Mouse (Mus musculus): ENCODE measurements at regions not wholly inside any gene's neighbourhood (a gene's known extent, or its start where the extent isn't known, plus 50 kb on each side); places are given as distances from the start of the nearest gene placed in this dataset.

GRCm38 (mm10) chr10:91734691-91735090 lies 553.6 kb upstream of the Tmpo start:
- no peaks in the 10 kb centered on the region for H3K27me3 ChIP-seq
- H3K27ac ChIP-seq: no peak overlapping the region
- WGBS: 83% methylated on average over 8 of the region's 8 CpGs
- H3K4me2 ChIP-seq (replicated peaks): no peak overlapping the region
- no peaks in the 10 kb centered on the region for H3K36me3 ChIP-seq
- H3K9me3 ChIP-seq: no peaks in the 10 kb centered on the region
- H3K4me3 ChIP-seq: no peak overlapping the region
- H3K9ac ChIP-seq: no peak overlapping the region
- H3K4me1 ChIP-seq: peaks cover 7% of the 10 kb centered on the region
- ATAC-seq (ENCODE audit: low FRiP score, low read depth): no peak

DNA sequence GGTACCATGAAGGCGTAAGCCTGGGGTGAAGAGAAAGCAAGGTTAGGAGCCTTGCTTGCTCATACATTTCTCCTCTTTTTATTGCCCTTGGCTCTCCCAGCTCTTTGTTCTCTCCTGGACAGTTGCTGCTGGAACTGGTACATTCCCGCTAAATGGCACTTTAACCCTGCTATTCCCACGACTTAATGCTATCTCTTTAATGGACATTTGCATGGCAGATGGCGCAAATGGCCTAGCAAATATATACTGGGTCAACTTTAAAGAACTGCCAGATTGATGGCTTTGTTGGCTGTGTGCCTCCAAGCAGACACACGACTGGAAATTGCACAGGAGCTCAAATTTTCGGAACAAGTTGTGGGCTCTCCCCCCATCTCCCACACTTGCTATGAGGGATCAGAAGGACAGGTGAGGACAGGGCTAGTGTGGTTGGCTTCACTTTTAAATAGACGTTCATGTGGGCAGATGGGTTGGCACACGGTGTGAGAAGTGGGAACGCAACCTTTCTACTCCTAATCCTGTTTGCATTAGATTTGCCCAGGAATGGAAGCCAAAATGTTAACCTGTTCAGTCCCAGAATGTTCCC lies 551.0 kb upstream of the Tmpo start:
- H3K4me3 ChIP-seq: no peak overlapping the region
- H3K4me1 ChIP-seq: peaks cover 7% of the 10 kb centered on the region
- no peak overlapping the region for H3K27ac ChIP-seq
- no peak overlapping the region for H3K4me2 ChIP-seq (replicated peaks)
- WGBS: 56% methylated on average over 9 of the region's 9 CpGs
- no peaks in the 10 kb centered on the region for H3K9me3 ChIP-seq
- no peaks in the 10 kb centered on the region for H3K36me3 ChIP-seq
- ATAC-seq (ENCODE audit: low FRiP score, low read depth): no peak
- H3K9ac ChIP-seq: no peak overlapping the region
- no peaks in the 10 kb centered on the region for H3K27me3 ChIP-seq

- H3K4me1 ChIP-seq: peaks cover 2% of the 10 kb centered on the region
- no peaks in the 10 kb centered on the region for H3K27me3 ChIP-seq
- H3K4me3 ChIP-seq: no peak overlapping the region
- H3K36me3 ChIP-seq: no peaks in the 10 kb centered on the region
- no peak overlapping the region for H3K9ac ChIP-seq
- H3K27ac ChIP-seq: no peak overlapping the region
- H3K4me2 ChIP-seq (replicated peaks): no peak overlapping the region
- H3K9me3 ChIP-seq: no peaks in the 10 kb centered on the region
- WGBS: 77% methylated on average over 6 of the region's 6 CpGs
- ATAC-seq (ENCODE audit: low FRiP score, low read depth): no peak
Measured at GRCm38 (mm10) chr10:91730062-91730461, 548.9 kb upstream of the Tmpo start.

DNA sequence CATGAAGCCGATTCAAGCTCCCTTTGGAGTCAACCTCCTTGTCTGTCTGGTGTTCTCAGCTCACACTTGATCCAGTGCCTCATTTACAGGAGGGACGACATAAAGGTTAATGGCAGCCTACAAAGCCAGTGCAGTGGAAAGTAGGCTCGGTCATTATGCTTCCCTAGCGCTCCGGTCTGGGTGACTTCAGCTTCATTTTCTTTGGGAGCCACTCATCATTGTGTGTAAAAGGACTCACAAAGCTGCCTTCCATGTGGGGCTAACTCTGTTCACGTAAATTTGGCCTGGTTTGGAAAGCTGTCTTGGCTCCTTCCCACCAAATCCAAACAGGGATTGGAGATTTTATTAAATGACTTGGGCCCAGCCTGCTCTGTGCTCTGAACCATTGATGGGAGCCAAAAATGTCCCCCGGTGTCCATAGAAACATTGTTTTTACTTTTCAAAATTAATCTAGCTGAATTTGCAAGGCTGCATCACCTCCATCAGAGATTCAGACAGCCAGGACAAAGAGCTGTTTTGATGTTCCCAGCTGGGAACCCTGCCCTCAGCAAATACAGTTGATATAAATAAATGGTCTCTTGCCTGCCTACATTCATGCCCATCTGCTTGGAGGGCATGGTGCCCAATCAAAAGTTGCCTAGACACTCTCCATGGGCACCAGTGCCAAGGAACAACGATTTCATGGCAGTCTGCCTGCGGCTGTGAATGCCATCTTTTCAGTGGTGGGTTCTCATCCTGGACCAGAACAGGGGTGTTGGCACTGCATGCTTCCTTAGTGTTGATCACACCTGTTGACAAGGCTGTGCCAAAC lies 538.7 kb upstream of the Tmpo start:
- H3K4me2 ChIP-seq (replicated peaks): no peak overlapping the region
- H3K27me3 ChIP-seq: no peaks in the 10 kb centered on the region
- no peak overlapping the region for H3K9ac ChIP-seq
- 75% methylated on average over 9 of the region's 9 CpGs for WGBS
- H3K27ac ChIP-seq: no peak overlapping the region
- no peaks in the 10 kb centered on the region for H3K4me1 ChIP-seq
- H3K36me3 ChIP-seq: no peaks in the 10 kb centered on the region
- H3K4me3 ChIP-seq: no peak overlapping the region
- no peaks in the 10 kb centered on the region for H3K9me3 ChIP-seq
- no peak for ATAC-seq (ENCODE audit: low FRiP score, low read depth)

- Histone ChIP-seq H3K4me3 (no peak overlapping the region), H3K27ac (no peak overlapping the region), H3K27me3 (no peaks in the 10 kb centered on the region), H3K4me1 (no peaks in the 10 kb centered on the region), H3K36me3 (no peaks in the 10 kb centered on the region), H3K4me2 (replicated peaks) (no peak overlapping the region), H3K9me3 (no peaks in the 10 kb centered on the region), H3K9ac (no peak overlapping the region)
- WGBS: 94% methylated on average over 7 of the region's 7 CpGs
- ATAC-seq (ENCODE audit: low FRiP score, low read depth): no peak
Measured at GRCm38 (mm10) chr10:91716604-91717003, 535.5 kb upstream of the Tmpo start.

DNA sequence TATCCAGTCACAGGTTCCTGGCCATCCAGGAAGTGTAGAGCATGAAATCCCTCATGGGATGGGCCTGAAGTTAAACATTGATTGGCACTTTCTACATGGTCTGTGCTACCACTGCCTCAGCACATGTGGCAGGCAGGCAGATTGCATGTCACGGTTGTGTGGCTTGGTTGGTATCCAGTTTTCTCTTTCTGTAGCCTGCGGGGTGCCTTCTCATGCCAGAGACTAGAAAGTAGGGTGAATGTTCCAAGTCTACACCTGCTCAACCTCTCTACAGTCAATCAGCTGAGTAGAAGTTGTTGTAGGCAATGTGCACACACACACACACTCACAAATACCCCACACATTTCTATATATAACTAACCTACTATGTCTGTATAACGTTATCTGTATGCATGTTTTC lies 533.5 kb upstream of the Tmpo start:
- WGBS: 84% methylated on average over 3 of the region's 3 CpGs
- no peak for ATAC-seq (ENCODE audit: low FRiP score, low read depth)
- Histone ChIP-seq H3K4me3 (no peak overlapping the region), H3K36me3 (no peaks in the 10 kb centered on the region), H3K27ac (no peak overlapping the region), H3K9me3 (no peaks in the 10 kb centered on the region), H3K4me2 (replicated peaks) (no peak overlapping the region), H3K9ac (no peak overlapping the region), H3K27me3 (no peaks in the 10 kb centered on the region), H3K4me1 (no peaks in the 10 kb centered on the region)

DNA sequence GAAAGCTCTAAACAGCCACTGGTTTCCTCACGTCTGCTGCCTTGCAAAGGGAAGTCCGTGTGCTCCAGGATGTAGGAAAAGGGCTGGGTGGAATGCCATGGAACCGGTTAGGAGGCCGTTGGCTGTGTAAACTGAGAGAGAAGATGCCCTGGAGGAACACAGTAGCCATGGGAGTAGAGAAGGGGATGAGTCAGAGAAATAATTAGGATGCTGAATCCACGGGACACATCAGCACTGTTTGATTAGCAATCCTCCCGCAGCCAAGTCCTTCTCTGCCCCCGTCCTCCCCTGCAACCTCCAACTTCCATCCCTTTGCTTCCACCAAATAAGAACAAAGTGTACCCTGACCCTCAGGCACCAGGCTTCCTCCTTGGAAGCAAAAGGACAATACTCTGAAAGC lies 532.4 kb upstream of the Tmpo start:
- no peaks in the 10 kb centered on the region for H3K4me1 ChIP-seq
- no peak overlapping the region for H3K4me3 ChIP-seq
- no peaks in the 10 kb centered on the region for H3K36me3 ChIP-seq
- H3K27me3 ChIP-seq: no peaks in the 10 kb centered on the region
- no peak overlapping the region for H3K27ac ChIP-seq
- H3K9ac ChIP-seq: no peak overlapping the region
- no peak overlapping the region for H3K4me2 ChIP-seq (replicated peaks)
- no peaks in the 10 kb centered on the region for H3K9me3 ChIP-seq
- no peak for ATAC-seq (ENCODE audit: low FRiP score, low read depth)
- 48% methylated on average over 7 of the region's 7 CpGs for WGBS

DNA sequence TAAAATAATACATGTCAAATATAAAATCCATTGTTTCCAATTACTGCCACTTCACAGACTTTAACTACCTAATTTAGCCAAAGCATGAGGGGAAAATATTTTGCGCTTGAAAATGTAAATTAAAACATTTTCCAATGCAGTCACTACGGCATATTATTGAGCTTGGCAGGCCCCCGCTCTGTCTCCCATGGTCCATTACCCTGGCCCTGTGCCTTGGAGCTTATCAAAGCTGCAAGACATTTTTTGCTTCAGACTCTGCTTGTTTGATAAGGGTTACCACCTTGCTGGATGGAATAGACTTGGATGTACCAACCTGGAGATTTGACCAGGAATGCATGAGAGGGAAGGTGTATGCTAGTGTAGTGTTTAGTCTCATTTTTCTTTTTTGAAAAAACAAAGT lies 525.7 kb upstream of the Tmpo start:
- Histone ChIP-seq H3K4me2 (replicated peaks) (no peak overlapping the region), H3K27me3 (no peaks in the 10 kb centered on the region), H3K27ac (no peak overlapping the region), H3K4me3 (no peak overlapping the region), H3K4me1 (no peaks in the 10 kb centered on the region), H3K9ac (no peak overlapping the region), H3K36me3 (no peaks in the 10 kb centered on the region), H3K9me3 (no peaks in the 10 kb centered on the region)
- no peak for ATAC-seq (ENCODE audit: low FRiP score, low read depth)
- WGBS: 65% methylated on average over 3 of the region's 3 CpGs

GRCm38 (mm10) chr10:91704751-91705150 lies 523.6 kb upstream of the Tmpo start:
- Histone ChIP-seq H3K27me3 (no peaks in the 10 kb centered on the region), H3K9me3 (no peaks in the 10 kb centered on the region), H3K4me1 (no peaks in the 10 kb centered on the region), H3K4me3 (no peak overlapping the region), H3K4me2 (replicated peaks) (no peak overlapping the region), H3K27ac (no peak overlapping the region), H3K9ac (no peak overlapping the region), H3K36me3 (no peaks in the 10 kb centered on the region)
- no peak for ATAC-seq (ENCODE audit: low FRiP score, low read depth)
- 57% methylated on average over 3 of the region's 3 CpGs for WGBS

- Histone ChIP-seq H3K9ac (no peak overlapping the region), H3K4me3 (no peak overlapping the region), H3K4me1 (no peaks in the 10 kb centered on the region), H3K36me3 (no peaks in the 10 kb centered on the region), H3K9me3 (no peaks in the 10 kb centered on the region), H3K4me2 (replicated peaks) (no peak overlapping the region), H3K27ac (no peak overlapping the region), H3K27me3 (no peaks in the 10 kb centered on the region)
- WGBS: 83% methylated on average over 3 of the region's 3 CpGs
- no peak for ATAC-seq (ENCODE audit: low FRiP score, low read depth)
Measured at GRCm38 (mm10) chr10:91701822-91702221, 520.7 kb upstream of the Tmpo start.

- Histone ChIP-seq H3K9me3 (no peaks in the 10 kb centered on the region), H3K36me3 (no peaks in the 10 kb centered on the region), H3K27ac (no peak overlapping the region), H3K4me1 (peaks cover 6% of the 10 kb centered on the region; the same call in 1 of the 2 replicates), H3K4me2 (replicated peaks) (no peak overlapping the region), H3K9ac (no peak overlapping the region), H3K27me3 (no peaks in the 10 kb centered on the region), H3K4me3 (no peak overlapping the region)
- no peak for ATAC-seq (ENCODE audit: low FRiP score, low read depth)
- 65% methylated on average over 8 of the region's 8 CpGs for WGBS
Measured at GRCm38 (mm10) chr10:91686082-91686618, 505.0 kb upstream of the Tmpo start.

- H3K4me2 ChIP-seq (replicated peaks): no peak overlapping the region
- H3K9me3 ChIP-seq: no peaks in the 10 kb centered on the region
- peak; percentile 51 for ATAC-seq (ENCODE audit: low FRiP score, low read depth)
- H3K4me3 ChIP-seq: no peak overlapping the region
- 45% methylated on average over 8 of the region's 8 CpGs for WGBS
- H3K4me1 ChIP-seq: peaks cover 6% of the 10 kb centered on the region; the same call in 1 of the 2 replicates
- H3K27me3 ChIP-seq: no peaks in the 10 kb centered on the region
- H3K36me3 ChIP-seq: no peaks in the 10 kb centered on the region
- 0 out of 2 replicates have a peak overlapping the region, but pooled peaks have one; percentile 29 for H3K27ac ChIP-seq
- no peak overlapping the region for H3K9ac ChIP-seq
Measured at GRCm38 (mm10) chr10:91685164-91686027, 504.3 kb upstream of the Tmpo start.

Measured in limb, embryonic 13.5 days (tissue).